Mouse (Mus musculus) gastrocnemius, adult 2 months (tissue): ENCODE results near the gene Farp1. TPM values are rescaled to one million over a fixed set of nuclear protein-coding genes. Genes with fewer than 3 reads are reported as not detected.

Experiments
- DNase-seq: peaks from one replicate; pipeline ENCODE4 v3.0.0; 2022
- H3K27ac ChIP-seq: fragments of 200-600 bp; 2 replicates; pipeline ENCODE4 v1.8.1; 2022; ENCODE audit warnings: mild to moderate bottlenecking
- H3K4me3 ChIP-seq: fragments of 200-600 bp; 2 replicates; pipeline ENCODE4 v1.8.1; 2022; ENCODE audit warnings: mild to moderate bottlenecking, moderate library complexity
- CTCF ChIP-seq: fragments of 200-600 bp; IDR thresholded peaks from 2 replicates; pipeline ENCODE4 v1.8.1; 2022; ENCODE audit warnings: antibody characterized with exemption, mild to moderate bottlenecking, moderate library complexity
- intact Hi-C: fragments of 180-260 bp; cut with DNase I; formaldehyde crosslinking; loops from one replicate; pipeline ENCODE4 v1.15.1; 2025
- total RNA-seq, 2 experiments: library from RNA; stranded (reverse); gene quantifications; 2 replicates each; pipeline ENCODE4 v1.2.3; 2021

The Farp1 gene
- total RNA-seq, 2 experiments from 2014 or later = 5.7 to 6.2 TPM

GRCm38 (mm10) chr14:121238727-121239126 lies 203.7 kb downstream of the Farp1 start:
- no peak overlapping the region for H3K4me3 ChIP-seq
- no peak overlapping the region for H3K27ac ChIP-seq
- no peak for TF ChIP-seq CTCF
- DNase-seq = no peak
- intact Hi-C loops = no loop called here

- no peak overlapping the region for H3K27ac ChIP-seq
- no peak for TF ChIP-seq CTCF
- intact Hi-C loops = no loop called here
- DNase-seq = no peak
- no peak overlapping the region for H3K4me3 ChIP-seq
Observed at GRCm38 (mm10) chr14:121239386-121239785, 204.4 kb downstream of the Farp1 start.

GRCm38 (mm10) chr14:121244104-121244503 lies 209.1 kb downstream of the Farp1 start:
- TF ChIP-seq CTCF = no peak
- intact Hi-C loops = no loop called here
- no peak for DNase-seq
- Histone ChIP-seq H3K27ac (no peak overlapping the region), H3K4me3 (no peak overlapping the region)

GRCm38 (mm10) chr14:121246048-121246731 lies 211.2 kb downstream of the Farp1 start:
- no peak for TF ChIP-seq CTCF
- peak overlapping the region; percentile 61 for H3K27ac ChIP-seq
- intact Hi-C loops = no loop called here
- H3K4me3 ChIP-seq = no peak overlapping the region
- peak; percentile 39 for DNase-seq

GRCm38 (mm10) chr14:121247287-121247686 lies 212.3 kb downstream of the Farp1 start:
- peak overlapping the region; percentile 61 for H3K27ac ChIP-seq
- intact Hi-C loops = no loop called here
- no peak for DNase-seq
- no peak for TF ChIP-seq CTCF
- H3K4me3 ChIP-seq = no peak overlapping the region

- Histone ChIP-seq H3K4me3 (no peak overlapping the region), H3K27ac (peak overlapping the region; percentile 63)
- no peak for DNase-seq
- intact Hi-C loops = no loop called here
- no peak for TF ChIP-seq CTCF
Observed at GRCm38 (mm10) chr14:121248346-121248745, 213.3 kb downstream of the Farp1 start.

GRCm38 (mm10) chr14:121251099-121251498 lies 216.1 kb downstream of the Farp1 start:
- Histone ChIP-seq H3K27ac (no peak overlapping the region), H3K4me3 (no peak overlapping the region)
- intact Hi-C loops = no loop called here
- no peak for TF ChIP-seq CTCF
- DNase-seq = no peak

- intact Hi-C loops = no loop called here
- Histone ChIP-seq H3K27ac (no peak overlapping the region), H3K4me3 (no peak overlapping the region)
- TF ChIP-seq CTCF = no peak
- no peak for DNase-seq
Observed at GRCm38 (mm10) chr14:121251708-121252107, 216.7 kb downstream of the Farp1 start.

GRCm38 (mm10) chr14:121252542-121252941 lies 217.5 kb downstream of the Farp1 start:
- no peak for TF ChIP-seq CTCF
- intact Hi-C loops = no loop called here
- no peak for DNase-seq
- Histone ChIP-seq H3K27ac (no peak overlapping the region), H3K4me3 (no peak overlapping the region)

- TF ChIP-seq CTCF = no peak
- intact Hi-C loops = no loop called here
- no peak for DNase-seq
- Histone ChIP-seq H3K27ac (no peak overlapping the region), H3K4me3 (no peak overlapping the region)
Observed at GRCm38 (mm10) chr14:121254869-121255268, 219.9 kb downstream of the Farp1 start.

- intact Hi-C loops = no loop called here
- no peak for DNase-seq
- no peak for TF ChIP-seq CTCF
- H3K27ac ChIP-seq = no peak overlapping the region
- H3K4me3 ChIP-seq = no peak overlapping the region
Observed at GRCm38 (mm10) chr14:121255469-121255868, 220.5 kb downstream of the Farp1 start.

GRCm38 (mm10) chr14:121256896-121257295 lies 221.9 kb downstream of the Farp1 start:
- intact Hi-C loops = no loop called here
- no peak for DNase-seq
- H3K4me3 ChIP-seq = no peak overlapping the region
- H3K27ac ChIP-seq = no peak overlapping the region
- no peak for TF ChIP-seq CTCF

GRCm38 (mm10) chr14:121259332-121259731 lies 224.3 kb downstream of the Farp1 start:
- Histone ChIP-seq H3K27ac (no peak overlapping the region), H3K4me3 (no peak overlapping the region)
- DNase-seq = no peak
- intact Hi-C loops = no loop called here
- no peak for TF ChIP-seq CTCF

GRCm38 (mm10) chr14:121259789-121260188 lies 224.8 kb downstream of the Farp1 start:
- H3K4me3 ChIP-seq = no peak overlapping the region
- DNase-seq = peak; percentile 66
- intact Hi-C loops = loop anchor here (5.0 kb wide), 1 partner anchor 193 kb away; no protein-coding TSS in a partner anchor
- H3K27ac ChIP-seq = no peak overlapping the region
- TF ChIP-seq CTCF = peak; percentile 77
